Mouse (Mus musculus): Measurements from ENCODE around the gene Tcf20.

The Tcf20 gene

DNA sequence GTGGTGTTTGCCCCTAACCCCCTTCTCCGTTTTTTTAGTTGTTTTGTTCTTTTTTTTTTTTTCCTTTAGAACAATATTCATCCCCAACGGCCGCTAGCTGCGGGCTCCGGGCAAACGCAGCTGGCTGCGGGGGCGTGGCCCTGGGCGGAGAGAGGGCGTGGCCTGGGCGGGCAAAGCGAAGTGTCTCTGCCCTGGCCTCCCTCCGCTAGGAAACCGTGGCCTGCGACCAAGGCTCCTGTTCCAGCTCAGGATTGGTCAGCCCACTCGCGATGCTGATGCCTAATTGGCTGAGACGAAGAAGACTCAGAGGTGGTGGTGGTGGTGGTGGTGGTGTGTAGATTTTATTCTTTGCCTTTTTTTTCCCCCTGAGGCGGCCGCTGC is at the start of gene Tcf20:
TSS of gene Tcf20 (minus strand) at position 141 of the 381 bp plus-strand sequence.
- peak; percentile 81 to 90 for DNase-seq

DNA sequence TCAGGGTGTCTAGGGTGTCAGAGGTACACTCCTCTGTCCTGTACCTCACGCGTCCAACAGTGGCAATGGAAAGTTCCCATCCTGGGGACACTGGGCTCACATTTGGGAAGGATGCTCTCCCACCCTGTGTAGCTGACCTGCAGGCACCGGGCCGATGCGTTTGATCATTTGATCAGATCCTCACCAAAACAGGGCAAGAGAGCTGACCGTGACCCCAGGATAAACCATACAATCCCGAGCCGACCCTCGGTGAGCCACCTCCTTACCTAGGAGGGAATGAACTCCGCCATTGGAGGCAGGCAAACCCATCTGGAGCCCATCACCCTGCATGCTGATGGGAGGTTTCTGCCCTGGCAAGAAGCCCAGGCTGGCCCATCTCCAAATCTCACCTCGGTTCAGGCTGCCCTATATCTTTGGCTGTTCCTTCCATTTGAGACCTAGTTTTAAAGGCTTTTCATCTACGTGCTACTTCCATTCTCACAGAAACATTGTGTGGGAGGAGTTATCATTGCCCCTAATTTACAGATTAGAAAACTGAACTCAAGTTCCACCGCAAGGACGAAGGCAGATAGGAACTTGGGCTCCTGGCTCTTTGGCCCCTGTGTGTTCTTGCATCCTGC is 49.3 kb upstream of the Tcf20 start:
- peak; percentile 54 to 60 for DNase-seq

DNA sequence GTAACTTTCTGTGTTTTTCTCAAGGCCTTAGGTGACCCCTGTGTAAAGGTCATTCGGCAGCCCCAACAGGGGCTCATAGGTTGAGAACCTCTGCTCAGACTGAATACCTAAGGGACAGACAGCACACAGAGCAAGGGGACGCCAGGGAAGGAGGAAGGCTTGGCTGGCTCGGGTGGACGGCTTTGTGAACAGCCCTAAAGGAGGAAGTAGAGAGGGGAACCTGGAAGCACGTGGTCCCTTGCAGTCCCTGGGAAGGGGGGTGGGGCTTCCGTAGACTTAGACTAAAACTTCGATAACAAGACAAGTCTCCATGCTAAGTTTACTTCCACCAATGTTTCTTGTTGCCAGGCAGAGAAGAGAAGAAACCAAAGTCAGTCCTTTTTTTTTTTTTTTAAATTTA is 48.4 kb upstream of the Tcf20 start:
- DNase-seq: no peak

DNA sequence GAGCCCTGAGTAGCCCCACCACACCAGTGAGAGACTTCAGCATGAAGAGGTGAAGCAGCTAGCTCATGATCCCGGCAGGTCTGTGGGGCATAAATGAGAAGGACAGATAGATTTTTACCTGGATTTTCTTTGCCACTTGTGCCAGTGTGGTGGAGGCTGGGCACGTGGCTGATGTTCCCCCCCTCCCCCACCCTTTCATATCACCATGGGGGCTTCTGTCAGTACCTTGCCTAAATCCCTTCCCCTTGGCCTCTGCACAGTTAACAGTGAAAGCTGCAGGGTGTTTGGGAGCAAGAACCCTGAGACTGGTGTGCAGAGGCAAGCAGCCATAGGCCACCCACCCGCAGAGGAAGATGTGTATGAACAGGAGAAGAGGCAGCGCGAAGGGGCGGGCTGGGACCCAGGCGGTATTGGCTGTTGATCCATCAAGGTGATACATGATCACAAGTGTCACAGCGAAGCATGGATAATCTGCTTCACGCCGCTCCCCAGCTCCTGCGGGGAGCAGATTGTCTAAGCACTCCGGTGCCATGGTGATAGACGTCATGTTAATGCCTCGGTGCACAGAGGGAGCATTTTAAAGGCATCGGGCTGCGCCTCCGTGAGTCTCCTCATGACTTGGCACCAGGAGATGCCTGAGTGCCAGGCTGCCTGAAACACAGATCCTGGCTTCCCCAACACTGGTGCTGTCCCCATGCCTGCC is 46.8 kb upstream of the Tcf20 start:
- DNase-seq: peak; percentile 63 to 72

DNA sequence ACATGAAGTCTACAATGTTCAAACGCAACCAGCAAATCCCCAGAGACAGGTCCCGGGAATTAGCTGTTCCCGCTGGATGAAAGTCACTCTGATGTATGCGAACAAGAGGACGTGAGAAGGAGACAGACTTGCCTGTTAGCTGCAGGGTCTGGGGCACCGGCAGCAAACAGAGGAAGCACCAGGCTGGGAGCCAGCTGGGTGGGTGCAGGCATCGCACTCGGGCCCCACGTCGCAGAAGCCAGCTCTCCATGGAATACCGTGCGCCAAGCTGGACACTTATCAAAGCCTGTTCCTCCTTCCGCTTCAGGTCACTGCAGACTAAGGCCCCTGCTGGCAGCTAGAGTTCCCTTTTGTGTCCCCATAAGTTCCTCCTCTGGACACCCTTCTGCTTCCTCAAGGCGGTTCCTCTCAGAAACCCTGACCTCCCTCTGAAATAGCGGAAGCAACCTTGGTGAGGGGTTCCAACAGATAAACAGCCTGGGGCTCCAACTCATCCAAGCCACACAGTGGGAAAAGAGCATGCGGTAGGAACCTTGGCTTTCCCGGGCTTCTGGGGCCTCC is 45.4 kb upstream of the Tcf20 start, which contains the start of gene Nfam1:
TSS of gene Nfam1 (minus strand) at position 326 of the 561 bp plus-strand sequence.
- no peak for DNase-seq

DNA sequence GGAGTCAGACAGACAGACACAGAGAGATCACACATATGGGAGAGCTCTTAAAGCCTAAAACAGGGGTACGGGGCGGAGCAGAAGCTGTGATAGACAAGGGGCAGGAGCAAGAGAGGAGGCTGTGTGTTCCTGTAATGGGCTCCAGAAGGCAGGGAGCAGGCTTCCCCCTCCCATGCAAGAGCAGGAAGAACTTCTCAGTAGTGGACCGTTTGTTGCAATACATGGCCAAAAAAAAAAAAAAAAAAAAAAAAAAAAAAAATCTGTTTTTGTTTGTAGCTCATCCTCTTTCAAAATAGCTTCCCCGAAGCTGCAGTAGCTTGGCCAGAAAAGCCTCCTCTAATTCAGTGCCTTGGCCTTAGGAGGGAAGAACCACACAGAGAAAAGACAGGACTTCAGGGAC is 43.2 kb upstream of the Tcf20 start:
- no peak for DNase-seq

DNA sequence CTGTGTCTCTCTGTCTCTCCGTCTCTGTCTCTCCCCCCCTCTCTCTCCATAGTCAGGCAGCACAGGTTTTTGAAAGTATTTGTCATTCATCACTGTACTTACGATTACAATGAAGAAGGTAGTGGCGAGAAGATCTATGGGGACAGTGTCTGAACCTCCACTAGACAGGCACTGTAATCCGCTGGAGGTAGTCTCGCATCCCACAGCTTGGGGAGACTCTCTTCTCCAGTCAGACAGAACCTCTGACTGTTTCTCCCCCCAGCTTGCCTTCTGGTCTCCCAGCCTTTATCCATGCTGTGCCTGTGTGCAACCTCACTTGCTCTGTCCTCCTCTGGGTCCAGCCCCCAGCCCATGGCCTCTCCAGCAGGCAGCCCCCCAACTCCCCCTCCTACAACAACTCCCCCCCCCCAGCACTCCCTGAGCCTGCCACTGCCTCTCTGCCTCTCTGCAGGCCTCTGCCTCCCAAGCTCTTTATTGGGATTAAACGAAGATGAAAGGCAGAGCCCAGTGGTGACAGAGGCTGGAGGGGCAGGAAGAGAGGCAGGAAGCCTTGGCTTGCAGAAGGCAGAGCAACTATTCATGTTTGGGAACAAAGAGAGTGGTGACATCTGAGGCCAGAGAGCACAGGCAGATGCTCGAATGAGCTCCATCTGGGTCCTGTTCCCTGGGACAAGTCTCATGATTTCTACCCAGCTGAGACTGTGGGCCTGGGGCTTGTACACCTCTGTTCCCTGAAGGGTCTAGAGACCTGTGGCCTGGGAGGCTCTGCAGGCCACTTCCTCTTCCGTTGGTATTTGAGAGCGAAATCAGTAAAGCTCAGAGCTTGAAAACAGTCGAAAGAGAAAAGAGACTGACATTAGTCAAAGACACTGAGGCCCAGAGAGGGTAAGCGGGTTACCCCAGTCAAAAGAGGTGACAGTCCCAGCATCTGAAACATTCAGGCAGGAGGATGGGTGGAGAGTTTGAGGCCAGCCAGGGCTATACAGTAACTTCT is 42.4 kb upstream of the Tcf20 start:
- no peak for DNase-seq

DNA sequence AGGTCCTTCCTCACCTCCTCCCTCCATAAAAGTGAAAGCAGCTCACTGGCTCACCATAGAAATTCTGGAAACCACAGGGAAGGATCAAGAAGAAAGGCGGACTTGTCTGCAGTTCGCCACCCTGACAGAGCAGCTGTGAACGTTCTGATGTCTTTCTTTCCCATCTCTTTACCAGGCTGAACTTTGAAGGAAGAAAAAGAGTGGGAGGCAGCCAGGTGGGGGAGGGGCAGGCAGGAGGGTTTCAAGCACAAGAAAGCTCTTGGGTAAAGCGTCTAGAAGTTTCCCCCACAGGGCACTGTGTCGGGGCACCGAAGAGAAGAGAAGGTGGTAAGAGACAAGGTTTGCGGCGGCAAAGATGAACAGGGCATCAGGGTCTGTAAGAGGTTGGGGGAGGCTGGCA is 38.5 kb upstream of the Tcf20 start:
- no peak for DNase-seq

DNA sequence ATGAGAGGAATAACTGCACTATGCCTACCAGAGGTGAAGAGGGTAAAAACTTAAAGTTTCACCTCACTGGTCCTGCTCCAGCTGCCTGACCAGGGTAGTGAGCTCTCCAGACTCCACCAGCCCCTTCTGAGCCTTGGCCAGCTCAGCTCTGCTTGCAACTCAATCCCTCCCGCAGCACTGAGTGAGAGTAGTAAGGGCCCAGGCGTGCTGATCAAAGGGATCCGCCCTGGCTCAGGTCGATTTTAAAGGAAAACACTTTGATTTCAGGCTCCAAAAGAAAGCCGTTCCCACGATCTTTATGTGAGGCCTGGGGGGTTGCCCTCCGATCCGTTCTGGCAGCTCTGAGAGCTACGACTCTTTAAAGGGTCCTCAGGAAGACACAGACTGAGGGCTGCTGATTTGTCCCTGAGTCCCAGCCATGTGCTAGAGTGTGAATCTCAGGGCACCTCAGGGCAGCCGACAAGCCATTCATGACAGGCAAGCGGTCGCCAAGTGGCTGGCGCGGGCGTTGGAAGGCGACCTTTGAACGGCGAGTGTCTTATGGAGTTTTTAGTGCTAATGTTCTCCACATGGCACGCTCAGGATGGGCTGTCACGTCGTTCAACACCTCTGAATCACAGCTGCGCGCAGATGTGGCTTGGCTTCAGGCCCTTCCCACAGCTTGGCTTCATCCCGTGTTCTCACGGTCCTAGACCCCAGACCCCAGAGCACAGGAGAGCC is 37.5 kb upstream of the Tcf20 start:
- no peak for DNase-seq

DNA sequence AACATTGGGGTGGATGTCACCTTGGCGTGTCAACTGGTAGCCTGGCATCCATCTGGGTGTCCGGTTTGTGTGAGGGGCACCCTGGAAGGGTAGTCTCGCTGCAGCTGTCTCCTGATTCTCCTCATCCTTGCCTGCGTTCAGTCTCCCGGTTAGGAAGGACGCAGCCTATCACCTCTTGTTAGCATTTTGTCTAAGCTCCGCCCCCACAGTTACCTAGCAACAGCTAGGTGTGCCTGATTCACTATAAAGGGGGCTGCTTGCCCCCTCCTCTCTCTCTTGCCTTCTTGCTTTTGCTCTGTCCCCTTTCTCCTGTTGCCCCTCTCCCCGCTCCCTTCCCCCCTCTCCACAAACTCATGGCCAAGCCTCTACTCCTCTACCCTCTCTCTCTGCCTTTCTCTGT is 35.3 kb upstream of the Tcf20 start:
- no peak for DNase-seq

DNA sequence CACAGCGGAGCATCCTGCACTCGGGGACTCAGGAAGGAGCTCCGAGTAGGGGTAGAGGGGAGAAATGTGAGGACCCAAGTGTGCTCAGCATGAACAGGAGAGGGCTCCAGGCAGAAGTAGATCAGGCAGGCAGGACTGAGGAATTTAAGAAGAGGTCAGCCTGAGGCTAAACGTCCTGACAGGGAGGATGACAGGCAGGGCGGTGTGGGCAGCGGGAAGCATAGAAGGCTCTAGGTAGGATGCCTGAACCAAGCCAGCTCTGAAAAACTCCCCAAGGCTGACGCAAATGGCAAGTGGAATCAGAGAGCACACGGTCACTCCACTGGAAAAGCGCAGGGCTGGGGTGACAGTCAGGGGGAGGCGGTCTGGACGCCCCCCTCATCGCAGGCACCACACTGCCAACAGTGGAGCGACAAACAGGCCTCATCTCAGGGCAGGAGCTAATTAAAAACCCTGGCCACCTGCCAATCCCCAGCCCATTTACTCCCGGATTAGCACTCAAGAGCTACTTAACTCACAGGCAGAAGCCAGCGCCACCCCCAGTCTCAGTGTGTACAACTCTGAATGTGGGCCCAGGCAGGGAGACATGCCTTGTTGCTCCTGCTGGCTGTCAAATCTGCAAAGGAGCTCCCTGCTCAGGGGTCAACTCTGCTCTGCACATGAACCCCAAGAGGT is 23.5 kb upstream of the Tcf20 start:
- peak; percentile 23 for DNase-seq

DNA sequence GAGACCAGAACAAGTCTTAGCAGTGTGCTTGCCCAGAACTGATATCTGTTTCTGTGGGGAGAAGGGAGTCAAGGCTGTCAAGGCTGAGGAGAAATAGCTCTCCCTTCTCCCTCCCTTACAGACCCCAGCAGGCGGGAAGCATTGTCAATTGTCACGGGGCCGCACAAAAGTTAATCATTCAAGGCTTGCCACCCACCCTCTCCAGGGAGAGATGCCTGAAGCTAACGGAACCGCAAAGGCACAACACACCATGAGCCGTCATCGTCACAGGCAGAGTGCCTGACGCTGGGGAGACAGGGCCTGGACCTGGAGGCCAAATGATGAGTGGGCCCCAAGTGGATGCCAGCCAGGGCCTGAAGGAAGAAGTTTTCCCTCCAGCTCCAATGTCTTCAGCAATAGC is 22.8 kb upstream of the Tcf20 start:
- DNase-seq: no peak

DNA sequence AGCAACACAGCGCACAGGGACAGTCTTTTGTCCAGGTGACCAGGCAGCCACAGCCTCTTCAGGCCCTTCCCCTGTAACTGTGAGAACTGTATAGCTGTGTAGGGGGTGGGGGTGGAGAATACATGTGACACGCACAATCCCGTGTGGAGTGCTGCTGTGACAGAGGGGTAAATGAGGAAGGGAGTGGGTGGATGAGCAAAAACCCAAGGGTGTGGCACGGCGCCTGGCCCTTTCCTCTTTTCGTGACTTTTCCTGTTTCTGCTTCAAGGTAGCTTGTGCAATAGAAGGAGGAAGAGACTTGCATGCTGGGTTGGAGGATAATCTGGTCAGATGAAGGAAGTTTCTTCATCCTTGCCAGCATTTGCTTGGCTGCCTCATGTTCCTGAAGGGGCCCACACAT is 21.9 kb upstream of the Tcf20 start:
- DNase-seq: no peak

DNA sequence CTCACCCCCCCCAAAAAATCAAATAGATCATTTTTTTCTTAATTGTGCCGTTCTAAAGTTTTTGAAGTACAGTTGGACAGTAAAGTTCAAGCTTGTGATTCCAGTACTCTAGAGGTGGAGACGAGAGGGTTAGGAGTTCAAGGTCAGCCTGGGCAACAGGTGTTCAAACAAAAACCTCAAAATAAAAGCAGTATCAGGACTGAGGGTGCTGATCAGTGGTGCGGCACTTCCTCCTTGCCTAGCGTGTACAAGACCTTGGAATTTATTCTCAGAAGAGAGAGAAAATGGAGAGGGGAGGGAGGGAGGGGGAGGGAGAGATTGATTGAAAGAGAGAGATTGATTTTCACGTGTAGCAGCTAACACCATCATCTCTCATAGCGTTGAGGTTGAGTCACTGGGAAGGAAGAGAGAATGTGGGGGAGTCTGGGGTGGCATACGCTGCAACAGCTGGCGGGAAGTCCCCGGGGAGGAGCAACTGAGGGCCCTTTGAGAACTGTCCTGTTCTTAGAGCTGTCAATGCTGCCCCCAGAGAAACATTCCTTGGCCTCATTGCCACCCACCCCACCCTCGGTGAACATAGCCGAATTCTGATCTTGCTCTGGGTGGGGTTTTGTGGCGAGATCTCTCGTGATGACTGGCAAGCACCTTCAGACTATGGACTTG is 21.2 kb upstream of the Tcf20 start:
- DNase-seq: no peak

DNA sequence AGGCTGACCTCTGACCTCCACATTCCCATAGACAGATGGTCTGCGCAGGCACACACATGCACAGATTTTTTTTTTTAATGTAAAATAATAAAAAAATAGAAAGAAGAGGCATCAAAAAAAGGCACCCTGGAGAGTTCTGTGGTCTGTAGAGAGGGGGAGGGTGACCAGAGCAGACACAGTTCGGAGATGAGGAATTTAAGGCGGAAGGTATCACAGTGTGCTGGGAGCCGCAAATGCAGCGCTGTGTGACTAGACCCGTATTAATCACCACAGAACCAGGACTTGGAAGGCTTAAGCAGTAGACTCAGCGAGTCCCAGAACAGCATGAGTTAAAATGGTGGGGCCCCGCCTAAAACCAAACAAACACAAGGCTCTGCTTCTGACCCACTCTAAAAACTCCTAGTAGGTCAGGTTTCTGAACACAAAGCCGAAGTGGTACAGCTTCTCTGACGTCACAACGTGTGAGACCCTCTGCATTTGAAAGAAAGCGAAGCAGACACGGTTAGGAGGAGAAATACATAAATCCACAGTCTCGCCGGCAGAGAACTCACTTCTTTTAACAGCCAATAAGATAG is 19.8 kb upstream of the Tcf20 start:
- DNase-seq: no peak

DNA sequence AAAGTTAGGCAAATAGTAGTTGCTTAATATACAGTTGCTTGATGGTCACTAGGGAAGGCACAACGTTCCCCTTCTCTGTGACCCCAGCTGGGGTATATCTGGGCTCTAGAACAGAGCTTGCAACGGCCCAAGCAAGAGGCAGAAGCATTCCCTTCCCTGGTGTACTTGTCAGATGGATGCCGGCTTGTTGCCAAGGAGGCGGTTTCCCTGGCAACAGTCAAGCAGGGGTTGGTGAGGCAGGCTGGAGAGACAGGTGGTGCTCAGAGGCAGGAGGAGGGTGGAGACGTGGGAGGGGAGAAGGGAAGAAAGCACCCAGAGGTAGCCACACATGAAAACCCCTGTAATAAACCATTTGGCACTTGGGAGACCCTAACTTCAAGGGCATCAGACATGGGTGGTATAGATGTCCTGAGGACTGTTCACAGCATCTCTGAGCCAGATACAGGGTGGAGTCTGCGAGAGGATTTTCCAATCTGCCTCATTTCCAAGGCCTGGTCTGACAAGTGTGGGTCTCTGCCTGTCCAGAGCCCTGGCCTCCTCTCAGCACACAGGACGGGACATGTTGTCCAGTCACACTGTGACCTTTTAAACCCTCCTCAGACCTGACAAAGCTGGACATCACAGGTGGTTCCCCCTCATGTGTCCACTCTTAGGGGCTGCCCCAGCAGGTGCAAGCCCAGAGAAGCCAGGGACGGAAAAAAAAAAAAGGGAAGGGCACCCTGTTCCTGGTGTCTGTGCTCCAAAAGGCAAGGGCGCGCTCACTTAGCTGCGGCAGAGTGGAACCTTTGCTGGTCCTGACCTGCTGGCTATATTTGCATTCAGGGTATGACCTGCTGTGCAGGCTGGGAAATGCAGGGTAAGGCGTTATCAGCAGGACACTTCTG is 15.2 kb upstream of the Tcf20 start:
- peak; percentile 72 to 80 for DNase-seq

DNA sequence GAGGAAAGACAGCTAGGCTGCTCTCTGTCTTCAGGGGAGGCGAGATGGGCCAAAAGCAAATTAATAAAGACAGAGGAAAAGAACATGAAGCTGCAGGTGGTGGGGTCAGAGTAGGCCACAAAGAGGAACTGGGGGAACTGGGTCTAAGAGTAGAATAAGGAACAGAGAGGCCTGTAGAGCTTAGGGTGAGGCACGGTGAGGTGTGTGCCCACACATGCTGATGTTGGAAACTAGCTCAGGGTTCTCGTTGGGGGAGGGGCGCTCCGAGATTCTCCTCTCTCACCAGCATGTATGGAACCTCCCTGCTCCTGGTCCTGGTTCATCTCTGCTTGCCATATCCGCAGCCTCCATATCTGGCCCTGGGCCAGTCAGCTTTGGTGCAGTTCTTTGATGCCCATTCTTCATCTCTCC is 11.1 kb upstream of the Tcf20 start:
- DNase-seq: no peak

DNA sequence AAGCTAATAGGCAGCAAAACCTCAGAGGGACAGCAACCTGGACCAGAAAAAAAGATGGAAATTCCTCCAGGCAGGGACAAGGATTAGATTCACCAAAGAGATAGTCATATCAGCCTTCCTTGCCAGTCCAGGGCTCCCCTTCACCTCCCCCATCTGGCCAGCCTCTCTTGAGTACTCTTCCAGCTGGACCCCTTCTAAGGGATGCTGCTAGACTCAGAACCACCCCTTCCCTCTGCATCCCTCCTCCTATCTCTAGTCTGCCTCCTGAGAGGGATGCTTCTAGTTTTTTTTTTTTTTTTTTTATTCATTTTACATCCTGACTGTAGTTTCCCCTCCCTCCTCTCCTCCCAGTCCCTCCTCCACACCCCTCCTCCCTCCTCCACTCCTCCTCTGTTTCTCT is 8.8 kb upstream of the Tcf20 start:
- DNase-seq: no peak

DNA sequence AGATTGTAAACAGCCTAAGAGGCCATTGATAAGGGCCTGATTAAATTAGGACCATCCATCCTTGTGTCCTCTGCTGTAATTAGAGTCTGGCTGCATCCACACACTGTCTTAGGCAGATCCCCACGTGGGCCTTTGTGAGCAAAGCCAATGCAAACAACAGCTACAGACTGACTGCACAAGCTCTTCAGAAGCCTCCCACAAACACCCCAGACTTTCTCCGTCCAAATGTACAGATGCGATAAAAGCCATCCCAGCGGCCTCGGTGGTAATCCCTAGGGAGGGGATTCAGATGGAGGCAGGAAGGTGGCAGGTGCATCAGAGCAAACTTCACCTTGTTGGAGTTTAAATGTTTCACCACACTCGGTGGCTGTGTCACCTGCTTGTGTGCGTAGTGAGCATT is 7.6 kb upstream of the Tcf20 start:
- no peak for DNase-seq

DNA sequence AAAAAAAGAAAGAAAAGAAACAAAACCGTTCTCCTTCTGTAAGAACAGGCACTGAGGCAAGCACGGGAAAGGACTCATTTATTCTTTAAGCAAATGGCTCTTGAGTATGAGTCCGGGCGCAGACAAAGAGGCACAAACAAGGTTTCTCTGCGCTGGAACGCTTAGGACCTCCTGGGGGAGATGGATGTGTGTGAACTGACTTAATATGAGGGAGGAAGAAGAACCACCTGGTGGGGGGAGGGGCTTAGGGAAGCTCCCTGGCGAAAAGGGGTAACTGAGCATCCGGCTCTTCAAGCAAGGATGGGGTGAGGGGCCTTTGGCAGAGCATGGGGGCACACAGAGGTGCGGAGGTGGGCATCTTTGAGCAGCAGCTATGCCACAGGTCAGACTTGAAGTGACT is 5.2 kb upstream of the Tcf20 start:
- no peak for DNase-seq
